Mouse (Mus musculus) limb, embryonic 11.5 days (tissue): ENCODE measurements at regions not wholly inside any gene's neighbourhood (a gene's known extent, or its start where the extent isn't known, plus 50 kb on each side); places are given as distances from the start of the nearest gene placed in this dataset.
A peak's percentile ranks its signal among the peaks of the same experiment; 100 is the strongest.

Experiments used
- ATAC-seq: fragments of 200-750 bp; cut with Nextera tagmentation; 2 replicates; pipeline ENCODE4 v1.8.0; 2017; ENCODE audit warnings: low read depth; ENCODE audit not compliant: insufficient number of reproducible peaks, low FRiP score, low TSS enrichment
- DNase-seq: peaks from one replicate; pipeline ENCODE4 v3.0.0-alpha.2; 2015; ENCODE audit warnings: low spot score
- H3K27ac ChIP-seq: fragments of 300-500 bp; sonication (generic); replicated peaks from 2 replicates; pipeline ENCODE4 v1.5.1; 2014; ENCODE audit warnings: low read depth, mild to moderate bottlenecking, low read length
- H3K27me3 ChIP-seq: fragments of 300-500 bp; sonication (generic); 2 replicates; pipeline ENCODE4 v1.6.1; 2014; ENCODE audit warnings: mild to moderate bottlenecking, low read length, mixed read lengths; ENCODE audit not compliant: control insufficient read depth, insufficient read depth
- H3K36me3 ChIP-seq: fragments of 300-500 bp; sonication (generic); 2 replicates; pipeline ENCODE4 v1.6.1; 2014; ENCODE audit warnings: mild to moderate bottlenecking, low read length, moderate library complexity, mixed read lengths; ENCODE audit not compliant: control insufficient read depth, insufficient read depth
- H3K4me1 ChIP-seq: fragments of 300-500 bp; sonication (generic); 2 replicates; pipeline ENCODE4 v1.6.1; 2014; ENCODE audit warnings: low read length, mixed read lengths; ENCODE audit not compliant: control insufficient read depth, insufficient read depth
- H3K4me2 ChIP-seq: fragments of 300-500 bp; sonication (generic); 2 replicates; pipeline ENCODE4 v1.6.1; 2014; ENCODE audit warnings: low read depth, mild to moderate bottlenecking, moderate library complexity; ENCODE audit not compliant: severe bottlenecking
- H3K4me3 ChIP-seq: fragments of 300-500 bp; sonication (generic); 2 replicates; pipeline ENCODE4 v1.5.1; 2014; ENCODE audit warnings: low read depth, low read length
- H3K9ac ChIP-seq: fragments of 300-500 bp; sonication (generic); 2 replicates; pipeline ENCODE4 v1.6.1; 2014; ENCODE audit warnings: mild to moderate bottlenecking, low read length
- H3K9me3 ChIP-seq: fragments of 300-500 bp; sonication (generic); 2 replicates; pipeline ENCODE4 v1.6.1; 2016; ENCODE audit warnings: low read length; ENCODE audit not compliant: control insufficient read depth
- WGBS: fragments of 180-500 bp; shearing (Covaris S2); extraction: QIAGEN DNeasy Blood & Tissue Kit; methylation state at CpG from one replicate; pipeline ENCODE4 v1.1.7; 2014; 5-methylcytosine and 5-hydroxymethylcytosine counted together

DNA sequence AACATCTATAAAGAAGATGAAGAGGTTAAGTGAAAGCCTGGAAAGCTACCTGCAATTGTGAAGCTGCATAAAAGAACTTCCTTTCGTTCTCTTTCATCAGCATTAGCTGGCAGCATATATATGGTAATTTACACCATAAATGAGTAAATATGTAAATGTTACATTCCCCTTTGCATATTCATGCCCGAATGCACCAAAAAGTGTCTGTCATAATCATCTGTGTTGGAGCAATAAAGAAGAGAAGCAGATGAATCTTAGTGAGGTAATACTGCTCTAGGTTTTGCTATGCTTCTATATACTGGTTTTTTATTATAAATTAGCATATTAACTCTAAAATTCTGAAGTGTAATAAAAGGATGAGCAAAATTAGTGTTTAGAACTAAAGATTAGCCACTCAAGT, 332.9 kb upstream of the Impad1 start:
- no peak for ATAC-seq
- Histone ChIP-seq H3K9ac (no peak overlapping the region), H3K4me1 (no peaks in the 10 kb centered on the region), H3K9me3 (no peaks in the 10 kb centered on the region), H3K4me2 (no peak overlapping the region), H3K4me3 (no peak overlapping the region), H3K27me3 (no peaks in the 10 kb centered on the region), H3K27ac (no peak overlapping the region), H3K36me3 (no peaks in the 10 kb centered on the region)
- 91% methylated on average over 2 of the region's 2 CpGs for WGBS
- DNase-seq, result no peak

DNA sequence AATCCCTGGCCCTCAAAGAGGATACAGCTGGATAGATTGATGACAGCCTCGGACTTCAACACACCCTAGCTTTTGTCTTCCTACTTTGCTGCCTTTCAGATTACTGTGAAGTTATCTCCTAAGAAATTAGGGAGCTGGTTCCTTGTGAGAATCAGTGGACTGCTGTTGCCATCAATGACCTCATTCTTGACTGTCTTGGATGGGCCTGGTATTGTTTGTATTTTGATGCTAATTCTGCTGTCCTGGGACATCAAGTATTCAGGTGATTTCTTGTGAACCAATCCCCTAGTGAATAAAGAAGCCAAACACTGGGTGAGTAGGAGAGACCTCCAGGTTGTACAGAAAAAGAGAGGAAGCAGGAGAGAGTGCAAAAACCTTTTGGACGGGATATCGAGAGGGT, 305.3 kb upstream of the Impad1 start:
- H3K9ac ChIP-seq, result no peak overlapping the region
- ATAC-seq (no peak), DNase-seq (no peak)
- H3K4me1 ChIP-seq, result no peaks in the 10 kb centered on the region
- no peak overlapping the region for H3K4me3 ChIP-seq
- 90% methylated on average over 3 of the region's 3 CpGs for WGBS
- no peaks in the 10 kb centered on the region for H3K36me3 ChIP-seq
- H3K4me2 ChIP-seq, result no peak overlapping the region
- no peaks in the 10 kb centered on the region for H3K9me3 ChIP-seq
- no peak overlapping the region for H3K27ac ChIP-seq
- no peaks in the 10 kb centered on the region for H3K27me3 ChIP-seq

DNA sequence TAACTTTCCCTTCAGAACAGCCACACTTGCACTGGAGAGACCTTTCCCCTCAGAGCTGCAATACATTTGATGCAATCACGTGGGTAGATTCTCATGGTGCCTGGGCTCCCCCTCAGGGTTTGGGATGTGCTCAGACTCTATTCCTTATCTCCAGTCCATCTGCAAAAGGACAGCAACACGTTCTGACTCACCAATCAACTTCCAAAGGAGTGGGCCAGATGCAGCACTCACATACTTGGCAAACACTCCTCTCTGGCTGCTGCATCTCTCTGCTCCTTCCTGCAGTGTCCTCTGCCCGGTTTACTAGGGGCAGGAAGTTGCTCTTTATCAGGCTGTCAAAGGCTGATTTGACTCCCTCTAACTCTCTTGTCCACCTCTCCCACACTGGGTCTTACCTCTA, 285.6 kb upstream of the Impad1 start:
- Histone ChIP-seq H3K36me3 (no peaks in the 10 kb centered on the region), H3K4me1 (no peaks in the 10 kb centered on the region), H3K27ac (no peak overlapping the region), H3K9me3 (no peaks in the 10 kb centered on the region), H3K4me2 (no peak overlapping the region), H3K27me3 (no peaks in the 10 kb centered on the region), H3K4me3 (no peak overlapping the region), H3K9ac (no peak overlapping the region)
- ATAC-seq, result no peak
- DNase-seq, result peak; percentile 16
- 46% methylated on average over 3 of the region's 3 CpGs for WGBS

DNA sequence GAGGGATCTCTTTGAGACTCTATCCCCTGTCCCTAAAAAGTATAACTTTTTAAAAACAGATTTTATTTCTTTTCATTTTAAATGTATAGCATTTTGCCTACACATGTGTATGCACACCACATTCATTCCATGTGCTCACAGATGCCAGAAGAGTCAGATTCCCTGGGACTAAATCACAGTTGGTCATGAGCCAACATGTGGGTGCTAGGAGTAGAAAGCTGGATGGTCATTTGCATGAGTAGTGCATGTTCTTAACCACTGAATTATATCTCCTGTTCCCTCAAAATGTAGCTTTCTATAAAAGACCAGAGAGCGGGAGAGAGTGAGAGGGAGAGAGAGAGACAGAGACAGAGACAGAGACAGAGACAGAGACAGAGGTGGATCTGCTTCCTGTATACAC, 281.6 kb upstream of the Impad1 start:
- Histone ChIP-seq H3K9me3 (no peaks in the 10 kb centered on the region), H3K9ac (no peak overlapping the region), H3K36me3 (no peaks in the 10 kb centered on the region), H3K27me3 (no peaks in the 10 kb centered on the region), H3K4me3 (no peak overlapping the region), H3K4me1 (no peaks in the 10 kb centered on the region), H3K4me2 (no peak overlapping the region), H3K27ac (no peak overlapping the region)
- peak; percentile 7 for DNase-seq
- no peak for ATAC-seq
- WGBS, result 96% methylated on average over 1 of the region's 1 CpGs

DNA sequence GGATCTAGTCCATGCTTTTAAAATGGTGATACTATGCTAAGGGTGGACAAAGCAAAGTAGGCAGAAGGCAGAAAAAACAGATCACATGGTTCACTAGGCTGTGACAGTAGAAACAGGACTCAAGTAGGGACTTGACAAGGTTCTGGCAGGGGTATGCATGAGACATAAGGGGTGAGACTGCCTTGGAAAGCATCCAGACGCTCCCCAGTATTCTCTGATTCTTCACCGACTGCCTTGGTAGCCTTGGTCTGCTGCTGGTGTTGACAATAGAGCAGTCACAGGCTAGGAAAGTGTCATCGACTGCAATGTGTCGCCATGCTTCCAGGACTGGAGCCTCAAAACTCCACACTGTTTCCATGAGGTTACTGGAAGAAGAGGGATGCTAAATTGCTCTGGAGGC, 278.1 kb upstream of the Impad1 start:
- no peaks in the 10 kb centered on the region for H3K36me3 ChIP-seq
- WGBS, result 88% methylated on average over 4 of the region's 4 CpGs

DNA sequence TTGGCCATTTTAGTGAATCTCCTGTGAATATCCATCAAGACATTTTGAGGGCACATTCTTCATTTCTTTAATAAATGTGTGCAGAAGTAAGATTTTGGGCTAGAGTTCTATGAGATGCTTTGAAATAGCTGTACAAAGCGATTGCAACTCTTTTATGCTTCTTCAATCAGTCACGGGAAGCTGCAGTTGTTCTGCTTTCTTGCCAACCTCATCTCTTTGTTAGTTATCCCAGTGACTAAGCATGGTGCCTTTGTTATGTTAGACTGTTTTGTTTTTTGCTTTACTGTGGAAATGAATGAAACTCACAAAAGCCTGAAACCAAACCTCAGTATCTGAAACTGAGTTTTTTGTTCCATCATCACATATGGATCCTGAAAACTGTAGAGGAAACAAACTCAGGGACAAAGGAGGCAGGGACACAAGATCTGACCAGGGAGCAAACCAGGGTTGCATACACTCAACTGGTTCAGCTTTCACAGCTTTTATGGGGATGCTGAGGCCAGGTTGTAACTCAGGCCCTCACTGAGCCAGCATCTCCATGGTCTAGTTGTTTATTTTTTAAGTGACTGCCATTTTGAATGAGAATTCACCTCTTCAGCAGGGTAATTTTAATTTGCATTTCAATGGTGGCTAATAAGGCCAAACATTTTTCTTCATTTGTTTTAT, 266.3 kb upstream of the Impad1 start:
- H3K27ac ChIP-seq, result no peak overlapping the region
- 77% methylated on average over 2 of the region's 2 CpGs for WGBS
- no peaks in the 10 kb centered on the region for H3K9me3 ChIP-seq
- ATAC-seq (no peak), DNase-seq (no peak)
- H3K27me3 ChIP-seq, result no peaks in the 10 kb centered on the region
- no peak overlapping the region for H3K9ac ChIP-seq
- no peak overlapping the region for H3K4me2 ChIP-seq
- no peak overlapping the region for H3K4me3 ChIP-seq
- H3K4me1 ChIP-seq, result no peaks in the 10 kb centered on the region
- H3K36me3 ChIP-seq, result no peaks in the 10 kb centered on the region

More for the DNA sequence above, 278.1 kb upstream of the Impad1 start:
- no peak overlapping the region for H3K27ac ChIP-seq
- H3K9ac ChIP-seq, result no peak overlapping the region
- H3K9me3 ChIP-seq, result no peaks in the 10 kb centered on the region
- no peaks in the 10 kb centered on the region for H3K4me1 ChIP-seq
- H3K27me3 ChIP-seq, result no peaks in the 10 kb centered on the region
- ATAC-seq (no peak), DNase-seq (no peak)
- no peak overlapping the region for H3K4me3 ChIP-seq
- no peak overlapping the region for H3K4me2 ChIP-seq

DNA sequence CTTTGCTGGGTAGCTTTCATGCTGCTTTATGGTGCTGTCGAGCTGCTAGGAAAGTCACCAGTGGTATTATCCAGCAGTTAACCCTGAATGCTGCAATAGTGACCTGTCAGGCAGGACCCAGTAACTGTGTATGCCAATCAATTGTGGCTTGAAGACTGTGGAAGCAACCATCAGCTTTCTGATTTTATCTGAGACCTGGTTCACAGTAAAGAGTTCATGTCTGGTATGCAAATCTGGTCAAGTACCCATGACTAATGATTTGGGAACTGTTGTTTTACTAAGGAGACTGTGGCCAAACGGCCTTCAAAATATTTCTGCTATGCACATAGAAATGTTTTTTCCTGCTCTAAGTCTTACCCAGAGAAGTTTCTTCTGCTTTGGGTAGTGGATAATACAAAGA, 236.8 kb upstream of the Impad1 start:
- Histone ChIP-seq H3K4me3 (no peak overlapping the region), H3K36me3 (no peaks in the 10 kb centered on the region), H3K27me3 (no peaks in the 10 kb centered on the region), H3K27ac (no peak overlapping the region), H3K4me2 (no peak overlapping the region), H3K4me1 (no peaks in the 10 kb centered on the region), H3K9me3 (no peaks in the 10 kb centered on the region), H3K9ac (no peak overlapping the region)
- ATAC-seq (no peak), DNase-seq (no peak)
- 78% methylated on average over 2 of the region's 2 CpGs for WGBS

DNA sequence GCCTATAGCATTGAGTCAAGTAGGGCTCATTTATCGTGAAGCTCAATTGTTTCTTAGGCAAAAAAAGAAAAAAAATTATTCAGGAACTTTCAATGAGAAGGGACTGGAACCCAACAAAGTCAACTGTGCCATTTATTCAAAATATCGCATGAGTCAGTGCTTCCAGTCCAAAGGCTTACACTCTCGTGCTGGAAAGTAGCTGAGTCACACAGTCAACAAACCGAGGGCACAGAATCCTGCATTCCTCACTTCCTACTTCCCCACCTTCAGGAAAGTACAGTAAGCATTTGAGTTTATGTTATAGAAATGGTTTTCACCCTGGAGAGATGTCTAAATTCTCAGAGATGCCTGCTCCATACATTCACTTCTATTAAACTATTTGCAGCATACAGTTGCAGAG, 194.3 kb upstream of the Impad1 start:
- DNase-seq (no peak), ATAC-seq (no peak)
- Histone ChIP-seq H3K27ac (no peak overlapping the region), H3K9ac (no peak overlapping the region), H3K27me3 (no peaks in the 10 kb centered on the region), H3K4me3 (no peak overlapping the region), H3K9me3 (no peaks in the 10 kb centered on the region), H3K4me1 (no peaks in the 10 kb centered on the region), H3K36me3 (no peaks in the 10 kb centered on the region), H3K4me2 (no peak overlapping the region)
- 83% methylated on average over 4 of the region's 4 CpGs for WGBS
